Mouse (Mus musculus) limb, embryonic 15.5 days (tissue): ENCODE measurements at regions not wholly inside any gene's neighbourhood (a gene's known extent, or its start where the extent isn't known, plus 50 kb on each side); places are given as distances from the start of the nearest gene placed in this dataset.

Source experiments
- ATAC-seq: fragments of 200-750 bp; cut with Nextera tagmentation; 2 replicates; pipeline ENCODE4 v1.8.0; 2017; ENCODE audit warnings: low read depth, moderate TSS enrichment; ENCODE audit not compliant: insufficient number of reproducible peaks, low FRiP score, low TSS enrichment
- H3K27ac ChIP-seq: fragments of 300-500 bp; sonication (generic); 2 replicates; pipeline ENCODE4 v1.5.1; 2015; ENCODE audit warnings: moderate library complexity, mild to moderate bottlenecking, inconsistent platforms
- H3K27me3 ChIP-seq: fragments of 300-500 bp; sonication (generic); 2 replicates; pipeline ENCODE4 v1.6.1; 2015; ENCODE audit warnings: inconsistent platforms
- H3K36me3 ChIP-seq: fragments of 300-500 bp; sonication (generic); 2 replicates; pipeline ENCODE4 v1.6.1; 2015; ENCODE audit warnings: inconsistent platforms
- H3K4me1 ChIP-seq: fragments of 300-500 bp; sonication (generic); 2 replicates; pipeline ENCODE4 v1.6.1; 2015; ENCODE audit warnings: inconsistent platforms
- H3K4me2 ChIP-seq: fragments of 300-500 bp; sonication (generic); 2 replicates; pipeline ENCODE4 v1.6.1; 2015; ENCODE audit warnings: mild to moderate bottlenecking, inconsistent platforms
- H3K4me3 ChIP-seq: fragments of 300-500 bp; sonication (generic); 2 replicates; pipeline ENCODE4 v1.5.1; 2015; ENCODE audit warnings: mild to moderate bottlenecking, inconsistent platforms
- H3K9ac ChIP-seq: fragments of 300-500 bp; sonication (generic); 2 replicates; pipeline ENCODE4 v1.6.1; 2015; ENCODE audit warnings: inconsistent platforms
- H3K9me3 ChIP-seq: fragments of 300-500 bp; sonication (generic); 2 replicates; pipeline ENCODE4 v1.6.1; 2016; ENCODE audit warnings: inconsistent platforms
- WGBS: fragments of 180-500 bp; shearing (Covaris S2); methylation state at CpG from one replicate; pipeline ENCODE4 v1.1.7; 2015; 5-methylcytosine and 5-hydroxymethylcytosine counted together

DNA sequence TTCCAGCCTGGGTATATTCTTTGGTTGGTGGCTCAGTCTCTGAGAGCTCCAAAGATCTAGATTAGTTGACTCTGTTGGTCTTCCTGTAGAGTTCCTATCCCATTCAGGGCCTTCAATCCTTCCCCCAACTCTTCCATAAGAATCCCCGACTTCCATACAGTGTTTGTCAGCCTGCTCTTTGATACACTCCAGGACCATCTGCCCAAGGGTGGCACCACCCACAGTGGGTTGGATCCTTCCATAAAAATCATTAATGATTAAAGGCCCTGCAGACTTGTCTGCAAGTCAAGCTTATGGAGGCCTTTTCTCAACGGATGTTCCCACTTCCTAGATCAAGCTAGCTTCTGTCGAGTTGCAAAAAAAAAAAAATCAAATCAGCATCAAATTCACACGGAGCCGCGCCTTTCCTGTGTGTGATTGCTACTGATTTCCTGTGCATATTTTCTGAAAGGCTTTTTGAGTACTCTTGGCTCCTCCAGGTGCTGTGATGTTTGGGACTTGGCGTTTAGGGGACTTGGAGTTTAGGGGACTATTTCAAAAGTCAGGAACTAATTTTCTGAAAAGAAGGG, 171.3 kb upstream of the Gm9833 start:
- 65% methylated on average over 7 of the region's 7 CpGs for WGBS
- Histone ChIP-seq H3K27me3 (no peaks in the 10 kb centered on the region), H3K9me3 (no peaks in the 10 kb centered on the region)

GRCm38 (mm10) chr3:9920331-9920730, 167.6 kb upstream of the Gm9833 start:
- H3K4me3 ChIP-seq: no peak overlapping the region
- H3K36me3 ChIP-seq: no peaks in the 10 kb centered on the region
- no peak for ATAC-seq
- no peaks in the 10 kb centered on the region for H3K4me1 ChIP-seq
- H3K9ac ChIP-seq: no peak overlapping the region
- 78% methylated on average over 3 of the region's 3 CpGs for WGBS
- no peaks in the 10 kb centered on the region for H3K27me3 ChIP-seq
- no peak overlapping the region for H3K4me2 ChIP-seq
- no peak overlapping the region for H3K27ac ChIP-seq
- no peaks in the 10 kb centered on the region for H3K9me3 ChIP-seq

More for the DNA sequence above, 171.3 kb upstream of the Gm9833 start:
- no peak overlapping the region for H3K4me3 ChIP-seq
- H3K9ac ChIP-seq: no peak overlapping the region
- no peaks in the 10 kb centered on the region for H3K4me1 ChIP-seq
- no peak overlapping the region for H3K4me2 ChIP-seq
- ATAC-seq: no peak
- no peaks in the 10 kb centered on the region for H3K36me3 ChIP-seq
- H3K27ac ChIP-seq: no peak overlapping the region

DNA sequence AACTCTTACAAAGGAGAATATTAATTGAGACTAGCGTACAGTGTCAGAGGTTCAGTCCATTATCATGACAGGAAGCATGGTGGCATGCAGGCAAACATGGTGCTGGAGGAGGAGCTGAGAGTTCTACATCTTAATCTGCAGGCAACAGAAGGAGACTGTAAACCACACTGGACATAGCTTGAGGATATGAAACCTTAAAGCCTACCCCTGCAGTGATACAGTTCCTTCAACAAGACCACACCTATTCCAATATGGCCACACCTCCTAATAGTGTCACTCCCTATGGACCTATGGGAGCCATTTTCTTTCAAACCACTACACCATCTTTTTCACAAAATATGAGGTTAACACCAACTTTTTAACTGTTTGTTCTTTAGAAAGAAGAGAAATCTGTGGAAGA, 166.2 kb upstream of the Gm9833 start:
- H3K9ac ChIP-seq: no peak overlapping the region
- H3K4me3 ChIP-seq: no peak overlapping the region
- H3K27me3 ChIP-seq: no peaks in the 10 kb centered on the region
- no peak overlapping the region for H3K4me2 ChIP-seq
- no peak for ATAC-seq
- WGBS: 92% methylated on average over 1 of the region's 1 CpGs
- no peaks in the 10 kb centered on the region for H3K4me1 ChIP-seq
- no peaks in the 10 kb centered on the region for H3K9me3 ChIP-seq
- H3K27ac ChIP-seq: no peak overlapping the region
- H3K36me3 ChIP-seq: no peaks in the 10 kb centered on the region

DNA sequence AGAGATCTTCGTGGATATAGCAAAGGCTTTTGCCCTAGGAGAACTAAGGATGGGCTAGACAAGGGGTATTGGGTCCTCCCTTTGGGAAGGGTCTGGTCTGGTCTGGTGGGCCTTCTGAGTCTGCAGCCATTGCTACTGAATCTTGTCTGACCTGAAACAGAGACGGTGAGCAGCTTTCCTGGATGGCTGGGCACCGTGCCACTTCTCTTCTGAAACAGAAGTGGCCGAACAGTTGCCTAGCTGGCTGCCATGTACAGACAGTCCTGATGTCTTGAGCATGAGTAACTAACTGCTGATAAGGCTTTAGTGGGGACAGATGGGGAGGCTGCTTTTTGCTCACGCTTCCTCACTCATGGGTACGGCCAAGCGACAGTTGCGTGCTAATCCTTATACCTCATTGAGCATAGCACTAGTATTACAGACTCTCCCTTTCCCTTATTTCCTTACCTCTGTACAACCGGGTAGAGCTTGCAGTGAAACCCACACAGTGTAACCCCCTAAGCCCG, 165.3 kb upstream of the Gm9833 start:
- Histone ChIP-seq H3K9ac (no peak overlapping the region), H3K27ac (no peak overlapping the region), H3K4me2 (no peak overlapping the region), H3K4me3 (no peak overlapping the region), H3K4me1 (no peaks in the 10 kb centered on the region), H3K27me3 (no peaks in the 10 kb centered on the region), H3K36me3 (no peaks in the 10 kb centered on the region), H3K9me3 (no peaks in the 10 kb centered on the region)
- ATAC-seq: no peak
- WGBS: 88% methylated on average over 10 of the region's 10 CpGs

DNA sequence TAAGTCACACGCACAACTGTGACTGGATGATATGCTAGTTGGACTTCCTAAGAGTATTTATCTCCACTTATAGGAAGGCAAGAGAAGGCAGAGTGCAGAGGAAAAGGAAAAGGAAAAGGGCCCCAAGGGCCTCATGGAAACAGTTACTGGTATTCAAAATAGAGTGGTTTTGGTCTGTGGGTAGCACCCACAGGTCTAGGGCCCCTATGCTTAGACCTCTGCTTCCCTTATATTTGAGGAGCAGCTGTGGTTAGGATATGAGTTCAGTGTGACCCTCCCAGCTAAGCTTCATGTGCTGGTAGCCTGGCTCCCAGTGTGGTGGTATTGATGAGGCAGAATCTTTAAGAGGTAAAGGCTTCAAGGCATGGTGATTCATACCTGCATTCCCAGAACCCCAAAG, 163.3 kb upstream of the Gm9833 start:
- Histone ChIP-seq H3K4me1 (no peaks in the 10 kb centered on the region), H3K4me3 (no peak overlapping the region), H3K9ac (no peak overlapping the region), H3K27ac (no peak overlapping the region), H3K4me2 (no peak overlapping the region), H3K9me3 (no peaks in the 10 kb centered on the region), H3K27me3 (no peaks in the 10 kb centered on the region), H3K36me3 (no peaks in the 10 kb centered on the region)
- no peak for ATAC-seq
- WGBS: 94% methylated on average over 1 of the region's 1 CpGs

DNA sequence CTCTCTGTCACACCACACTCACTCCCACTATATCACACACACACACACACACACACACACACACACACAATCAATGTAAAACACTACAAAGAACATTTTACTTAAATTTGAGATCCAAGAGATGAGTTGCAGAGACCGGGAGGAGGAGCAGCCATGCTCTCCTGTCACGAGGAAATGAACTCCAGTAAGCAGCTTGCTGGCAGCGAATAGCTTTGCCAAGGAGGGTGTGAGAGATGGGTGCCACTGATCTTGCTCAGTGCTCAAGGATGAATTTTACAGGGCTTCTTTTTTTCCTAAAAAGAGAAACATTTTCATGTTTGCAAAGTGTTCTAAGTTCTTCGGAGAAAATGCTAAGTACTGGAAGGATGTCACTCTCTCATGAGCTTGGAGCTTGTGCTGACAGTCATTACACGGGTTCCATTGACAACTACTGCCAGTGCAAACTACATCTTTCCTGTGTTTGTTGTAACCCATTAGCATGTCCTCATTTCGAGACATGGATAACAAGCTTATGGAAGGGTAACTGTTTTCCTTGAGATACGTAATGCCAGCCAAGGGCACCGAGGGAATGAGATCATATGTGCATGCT, 151.0 kb upstream of the Gm9833 start:
- H3K9me3 ChIP-seq: no peaks in the 10 kb centered on the region

GRCm38 (mm10) chr3:9938651-9939050, 149.3 kb upstream of the Gm9833 start:
- 59% methylated on average over 1 of the region's 1 CpGs for WGBS
- no peaks in the 10 kb centered on the region for H3K36me3 ChIP-seq
- ATAC-seq: no peak

More for the DNA sequence above, 151.0 kb upstream of the Gm9833 start:
- Histone ChIP-seq H3K4me2 (no peak overlapping the region), H3K36me3 (no peaks in the 10 kb centered on the region), H3K27me3 (no peaks in the 10 kb centered on the region), H3K27ac (no peak overlapping the region), H3K4me3 (no peak overlapping the region), H3K9ac (no peak overlapping the region), H3K4me1 (no peaks in the 10 kb centered on the region)
- ATAC-seq: no peak
- 66% methylated on average over 8 of the region's 8 CpGs for WGBS

DNA sequence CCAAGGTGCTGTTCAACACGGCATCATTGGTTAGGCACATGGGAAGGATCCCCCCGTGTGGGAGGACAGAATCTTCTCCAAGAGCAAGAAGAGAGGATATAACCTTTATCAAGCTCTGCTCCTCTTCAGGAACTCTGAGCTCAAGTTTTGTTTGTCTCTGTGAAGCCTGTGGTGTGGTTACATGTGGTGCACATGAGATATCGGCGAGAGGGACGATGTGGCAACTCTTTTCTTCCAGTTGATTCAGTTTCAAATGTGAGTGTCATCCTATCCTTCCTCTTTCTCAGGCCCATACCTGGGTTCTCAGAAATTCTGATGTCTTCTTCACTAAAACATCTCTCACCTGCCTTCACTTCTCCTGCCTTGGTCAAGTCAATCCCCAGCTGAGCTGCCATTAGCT, 145.3 kb upstream of the Gm9833 start:
- no peaks in the 10 kb centered on the region for H3K27me3 ChIP-seq
- H3K4me2 ChIP-seq: no peak overlapping the region
- H3K4me3 ChIP-seq: no peak overlapping the region
- no peaks in the 10 kb centered on the region for H3K36me3 ChIP-seq
- ATAC-seq: no peak
- H3K4me1 ChIP-seq: no peaks in the 10 kb centered on the region
- H3K9ac ChIP-seq: no peak overlapping the region
- H3K9me3 ChIP-seq: no peaks in the 10 kb centered on the region
- H3K27ac ChIP-seq: no peak overlapping the region
- WGBS: 89% methylated on average over 5 of the region's 5 CpGs

More at GRCm38 (mm10) chr3:9938651-9939050, 149.3 kb upstream of the Gm9833 start:
- Histone ChIP-seq H3K4me3 (no peak overlapping the region), H3K27ac (no peak overlapping the region), H3K9me3 (no peaks in the 10 kb centered on the region), H3K9ac (no peak overlapping the region), H3K27me3 (no peaks in the 10 kb centered on the region), H3K4me1 (no peaks in the 10 kb centered on the region), H3K4me2 (no peak overlapping the region)

DNA sequence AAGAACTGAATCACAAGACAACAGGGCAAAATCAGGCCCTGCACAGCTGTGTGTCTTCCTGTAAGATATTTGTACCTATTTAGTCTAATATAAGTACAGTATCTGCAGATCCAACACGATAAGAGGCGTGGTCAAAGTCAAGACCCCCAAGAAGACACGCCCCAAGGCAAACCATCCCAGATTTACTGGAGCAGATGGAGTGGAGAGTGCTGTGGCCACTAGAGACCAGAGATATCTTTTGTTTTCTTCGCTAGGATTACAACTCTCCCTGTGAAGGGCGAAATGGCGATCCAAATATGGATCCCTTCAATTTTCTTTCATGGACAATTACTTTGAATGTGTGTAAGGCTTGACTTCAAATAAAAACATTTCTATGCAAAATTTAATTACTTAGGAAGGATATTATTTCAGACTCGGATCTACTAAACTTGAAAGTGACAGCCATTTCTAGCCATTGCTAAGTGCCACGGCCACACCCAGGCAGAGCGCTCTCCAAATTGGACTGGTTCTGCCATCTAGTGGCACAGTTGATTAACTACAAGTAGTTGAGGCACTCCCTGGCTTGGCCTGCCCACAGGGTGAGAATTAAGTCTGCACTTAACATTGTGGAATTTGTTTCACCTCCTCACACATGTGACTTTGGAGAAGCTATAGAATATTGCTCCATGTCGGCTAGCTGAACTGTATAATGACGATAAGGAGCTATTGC, 140.4 kb upstream of the Gm9833 start:
- no peak overlapping the region for H3K9ac ChIP-seq
- no peaks in the 10 kb centered on the region for H3K27me3 ChIP-seq
- H3K4me1 ChIP-seq: no peaks in the 10 kb centered on the region
- no peak overlapping the region for H3K4me3 ChIP-seq
- no peaks in the 10 kb centered on the region for H3K9me3 ChIP-seq
- H3K27ac ChIP-seq: no peak overlapping the region
- H3K36me3 ChIP-seq: no peaks in the 10 kb centered on the region
- H3K4me2 ChIP-seq: no peak overlapping the region
- 50% methylated on average over 11 of the region's 11 CpGs for WGBS
- ATAC-seq: peak; percentile 48; the same call in 1 of the 2 replicates

DNA sequence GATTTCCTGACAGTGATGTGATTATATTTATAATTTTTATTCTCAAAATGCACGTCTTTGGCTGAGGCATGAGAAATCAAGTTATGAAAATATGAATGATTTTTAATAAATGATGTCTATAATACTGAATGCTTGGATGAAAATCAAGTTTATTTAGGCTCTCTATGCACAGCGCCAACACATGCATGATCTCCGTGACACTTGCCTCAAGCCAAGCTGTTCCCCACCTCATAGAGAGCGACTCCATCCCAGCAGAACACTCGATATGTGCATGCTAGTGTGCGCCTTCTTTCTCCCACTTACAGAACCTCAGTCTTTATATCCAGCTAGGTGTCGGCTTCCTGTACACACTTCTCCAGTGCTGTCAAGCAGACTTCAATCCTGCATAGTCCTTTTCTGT, 139.8 kb upstream of the Gm9833 start:
- Histone ChIP-seq H3K9me3 (no peaks in the 10 kb centered on the region), H3K27ac (no peak overlapping the region), H3K36me3 (no peaks in the 10 kb centered on the region), H3K9ac (no peak overlapping the region), H3K4me3 (no peak overlapping the region), H3K27me3 (no peaks in the 10 kb centered on the region), H3K4me1 (no peaks in the 10 kb centered on the region), H3K4me2 (no peak overlapping the region)
- WGBS: 75% methylated on average over 7 of the region's 7 CpGs
- no peak for ATAC-seq

DNA sequence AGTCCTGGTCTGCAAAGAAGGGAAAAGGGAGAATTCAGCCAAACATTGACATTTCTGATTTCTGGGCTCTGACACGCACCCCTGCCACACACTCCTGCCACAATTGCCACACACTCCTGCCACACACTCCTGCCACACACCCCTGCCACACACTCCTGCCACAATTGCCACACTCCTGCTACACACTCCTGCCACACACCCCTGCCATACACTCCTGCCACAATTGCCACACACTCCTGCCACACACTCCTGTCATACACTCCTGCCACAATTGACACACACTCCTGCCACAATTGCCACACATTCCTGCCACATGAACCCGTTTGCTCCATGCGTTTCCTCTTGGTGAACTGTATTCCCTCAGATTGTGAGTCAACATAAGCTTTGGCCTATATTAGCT, 130.0 kb upstream of the Gm9833 start:
- no peak for ATAC-seq
- no peak overlapping the region for H3K27ac ChIP-seq
- H3K36me3 ChIP-seq: no peaks in the 10 kb centered on the region
- H3K4me1 ChIP-seq: no peaks in the 10 kb centered on the region
- no peaks in the 10 kb centered on the region for H3K27me3 ChIP-seq
- H3K4me3 ChIP-seq: no peak overlapping the region
- no peaks in the 10 kb centered on the region for H3K9me3 ChIP-seq
- H3K4me2 ChIP-seq: no peak overlapping the region
- no peak overlapping the region for H3K9ac ChIP-seq
- WGBS: 85% methylated on average over 3 of the region's 3 CpGs
